8 mouse cellular contexts compared by ENCODE assay signal in the genomic region with DNA sequence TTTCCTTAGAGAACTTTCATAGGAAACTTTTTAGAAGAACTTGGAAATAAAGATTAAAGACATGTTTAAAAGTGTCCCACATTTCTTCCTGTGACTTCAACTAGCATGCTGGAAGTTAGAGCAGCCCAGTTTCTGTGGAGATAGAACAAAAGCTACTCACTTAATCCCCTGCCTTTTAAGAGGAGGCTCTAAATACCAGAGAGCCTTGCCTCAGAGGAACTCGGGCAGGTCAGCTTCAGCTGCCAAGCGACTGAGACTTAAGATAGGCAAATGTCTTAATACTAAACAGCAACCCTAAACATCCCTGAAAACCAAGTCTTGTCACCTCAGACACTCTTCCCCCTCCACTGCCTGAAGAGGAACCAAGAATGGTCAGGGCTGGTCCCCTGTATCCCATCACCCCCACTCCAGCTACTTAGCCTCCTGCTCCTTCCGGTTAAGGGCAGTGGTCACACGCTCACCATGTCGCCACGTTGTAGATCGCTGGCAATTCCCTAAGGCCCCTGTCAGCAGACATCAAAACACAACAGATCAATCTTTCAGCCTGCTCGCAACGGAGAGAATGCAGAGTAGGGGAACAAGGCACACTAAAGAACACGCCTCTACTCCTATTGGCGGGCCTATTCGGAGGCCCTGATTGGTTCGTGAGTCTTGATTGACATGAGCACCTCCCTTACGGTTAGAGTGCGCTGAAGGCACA. TPM values are rescaled to one million over a fixed set of nuclear protein-coding genes. Genes with fewer than 3 reads are reported as not detected.
DNase-seq lines count a peak whose midpoint lies in the region; ATAC-seq and TF ChIP-seq lines count a peak whose summit lies in the region.
"Not testable (repeated sequence)": the region's sequence is repeated elsewhere in the genome, so short reads cannot be mapped to it uniquely, and the experiment has no call there.

TSS of gene 6720489N17Rik (minus strand) at position 606 of the 700 bp plus-strand sequence.

- peak within 1 kb of the TSS; percentile 78 for H3K4me3 ChIP-seq in E14TG2a.4 (replicated peaks; ENCODE audit: low read length)
- peak within 1 kb of the TSS; percentile 40 for H3K4me3 ChIP-seq in forebrain, embryonic 11.5 days (ENCODE audit: low read depth, low read length)
- H3K4me3 ChIP-seq in heart, embryonic 15.5 days, result peak within 1 kb of the TSS; percentile 62
- H3K4me3 ChIP-seq in liver, embryonic 13.5 days (replicated peaks), result peak within 1 kb of the TSS; percentile 60
- peak within 1 kb of the TSS; percentile 44 for H3K4me3 ChIP-seq in stomach, embryonic 14.5 days (ENCODE audit: low read depth, low read length)

- H3K9me3 ChIP-seq in E14TG2a.4 (ENCODE audit: low read length); forebrain, embryonic 11.5 days (ENCODE audit: control insufficient read depth, low read length); heart, embryonic 15.5 days (replicated peaks); liver, embryonic 13.5 days (replicated peaks); stomach, embryonic 14.5 days (ENCODE audit: control insufficient read depth, low read depth, low read length): not testable (repeated sequence)

- H3K9ac ChIP-seq in forebrain, embryonic 11.5 days (ENCODE audit: low read length), result peak within 1 kb of the TSS; percentile 58
- peak within 1 kb of the TSS; percentile 58 for H3K9ac ChIP-seq in heart, embryonic 15.5 days
- peak within 1 kb of the TSS; percentile 69 for H3K9ac ChIP-seq in liver, embryonic 13.5 days
- H3K9ac ChIP-seq in stomach, embryonic 14.5 days (replicated peaks; ENCODE audit: low read depth, low read length), result not testable (repeated sequence)

- peak; percentile 81 for DNase-seq in c-Kit-positive CD71-positive TER-119-positive erythroid progenitor cells, embryonic 14.5 days (ENCODE audit: low spot score)
- DNase-seq in forebrain, embryonic 11.5 days (ENCODE audit: low spot score), result peak; percentile 85
- DNase-seq in kidney, postnatal 14 days, result peak; percentile 86
- DNase-seq in liver, embryonic 13.5 days, result peak; percentile 61
- peak; percentile 64 to 77 for DNase-seq in natural killer cell, adult 2 months (ENCODE audit: low spot score in 2 of 2)

- H3K4me2 ChIP-seq in forebrain, embryonic 11.5 days (ENCODE audit: low read depth, low read length, severe bottlenecking), result peak within 1 kb of the TSS; percentile 47
- peak within 1 kb of the TSS; percentile 67 for H3K4me2 ChIP-seq in heart, embryonic 15.5 days
- H3K4me2 ChIP-seq in liver, embryonic 13.5 days, result peak within 1 kb of the TSS; percentile 65
- peak within 1 kb of the TSS; percentile 40 for H3K4me2 ChIP-seq in stomach, embryonic 14.5 days (replicated peaks; ENCODE audit: low read depth, low read length)

- not testable (repeated sequence) for TF ChIP-seq CTCF in E14TG2a.4 (conservative IDR thresholded peaks at IDR 0.05; ENCODE audit: low read length)

- not testable (repeated sequence) for H3K4me1 ChIP-seq in E14TG2a.4 (replicated peaks; ENCODE audit: low read depth, low read length); forebrain, embryonic 11.5 days (replicated peaks; ENCODE audit: control insufficient read depth, insufficient read depth, low read length); heart, embryonic 15.5 days (replicated peaks); liver, embryonic 13.5 days (replicated peaks); stomach, embryonic 14.5 days (ENCODE audit: control insufficient read depth, insufficient read depth, low read length)

- H3K27ac ChIP-seq in forebrain, embryonic 11.5 days (ENCODE audit: low read depth, low read length); liver, embryonic 13.5 days; stomach, embryonic 14.5 days (ENCODE audit: low read length): not testable (repeated sequence)
- H3K27ac ChIP-seq in heart, embryonic 15.5 days, result 0 out of 2 replicates have a peak within 1 kb of the TSS, but pooled peaks have one; percentile 12

- H3K36me3 ChIP-seq in E14TG2a.4 (ENCODE audit: insufficient read depth, low read length); forebrain, embryonic 11.5 days (ENCODE audit: control insufficient read depth, insufficient read depth, low read length); heart, embryonic 15.5 days; liver, embryonic 13.5 days; stomach, embryonic 14.5 days (ENCODE audit: control insufficient read depth, insufficient read depth, low read length): not testable (repeated sequence)

- ATAC-seq in forebrain, embryonic 11.5 days (replicated peaks; ENCODE audit: low FRiP score), result peak; percentile 100
- ATAC-seq in heart, embryonic 15.5 days (replicated peaks; ENCODE audit: insufficient number of reproducible peaks, insufficient read depth, low FRiP score, low read depth), result peak; percentile 99
- peak; percentile 100 for ATAC-seq in liver, embryonic 13.5 days (ENCODE audit: low read depth)
- ATAC-seq in stomach, embryonic 14.5 days (ENCODE audit: insufficient number of reproducible peaks, insufficient read depth, low FRiP score, low read depth), result peak; percentile 100

- WGBS in forebrain, embryonic 11.5 days, result under 1% methylated on average over 15 of the region's 15 CpGs
- under 1% methylated on average over 15 of the region's 15 CpGs for WGBS in heart, embryonic 15.5 days
- WGBS in liver, embryonic 13.5 days (ENCODE audit: insufficient replicate concordance), result under 1% methylated on average over 15 of the region's 15 CpGs
- WGBS in stomach, embryonic 14.5 days, result 0% methylated on average over 15 of the region's 15 CpGs

- H3K27me3 ChIP-seq in E14TG2a.4 (ENCODE audit: insufficient read depth, low read length); forebrain, embryonic 11.5 days (ENCODE audit: control insufficient read depth, insufficient read depth, low read length); heart, embryonic 15.5 days; liver, embryonic 13.5 days; stomach, embryonic 14.5 days (ENCODE audit: control insufficient read depth, insufficient read depth, low read length): not testable (repeated sequence)

RNA-seq across cellular contexts. Expression of gene 6720489N17Rik, which starts in this region (rescaled TPM):
- polyA plus RNA-seq in forebrain, embryonic 11.5 days (2014; fragmentation: Nextera tagmentation; extraction: Ambion mirVana), result 15.7 and 18.2 TPM in 2 replicates
- 5.3 and 7.2 TPM in 2 replicates for polyA plus RNA-seq in heart, embryonic 15.5 days (2015; fragmentation: Nextera tagmentation; extraction: Ambion mirVana)
- polyA plus RNA-seq in liver, embryonic 13.5 days (2015; fragmentation: Nextera tagmentation; extraction: Ambion mirVana), result 3.0 and 3.1 TPM in 2 replicates
- 12.8 and 15.1 TPM in 2 replicates for polyA plus RNA-seq in stomach, embryonic 14.5 days (2014; fragmentation: Nextera tagmentation; extraction: Ambion mirVana)
